Mouse (Mus musculus) liver, embryonic 14 days (tissue): ENCODE data around the gene Hpf1. TPM values are rescaled to one million over a fixed set of nuclear protein-coding genes. Genes with fewer than 3 reads are reported as not detected.

Source experiments
- polyA plus RNA-seq: library from polyadenylated mRNA; depleted of rRNA; stranded (reverse); fragments of >200 nt; gene quantifications from 2 replicates; pipeline ENCODE4 v1.2.3, GENCODE M21; 2012; rRNA removed

Hpf1 gene
- 42.9 and 45.7 TPM in 2 replicates for polyA plus RNA-seq

GRCm38 (mm10) chr8:60889843-60890519, at the start of gene Hpf1:
TSS of gene Hpf1 (plus strand) at chr8:60890418.

Other genes starting within 250 kb of the Hpf1 start
- gene Clcn3, start 92.9 kb downstream of the Hpf1 start, polyA plus RNA-seq = 28.3 and 32.0 TPM in 2 replicates
- gene Nek1, start 102.8 kb downstream of the Hpf1 start, polyA plus RNA-seq = 3.1 TPM in 2 replicates